Mouse (Mus musculus) heart, postnatal 0 days (tissue): ENCODE measurements at regions not wholly inside any gene's neighbourhood (a gene's known extent, or its start where the extent isn't known, plus 50 kb on each side); places are given as distances from the start of the nearest gene placed in this dataset.

Experiments used
- CTCF ChIP-seq: IDR thresholded peaks from 2 replicates; pipeline ENCODE4 v1.5.1; 2016; ENCODE audit warnings: antibody characterized with exemption, control low read depth, low read depth
- EP300 ChIP-seq: IDR thresholded peaks from 2 replicates; pipeline ENCODE4 v1.6.1; 2016; ENCODE audit warnings: antibody characterized with exemption, low read depth

- TF ChIP-seq CTCF = no peak
- no peak for TF ChIP-seq EP300
These were observed 104.0 kb upstream of the Myo10 start for GRCm38 (mm10) chr15:25518025-25518928.
